16 mouse cellular contexts compared by ENCODE assay signal in genomic region chr4:122962751-122963150, GRCm38 (mm10). TPM values are rescaled to one million over a fixed set of nuclear protein-coding genes. Genes with fewer than 3 reads are reported as not detected.
DNase-seq lines count a peak whose midpoint lies in the region; ATAC-seq and TF ChIP-seq lines count a peak whose summit lies in the region.
"Had no signal": no experiment of that assay in that cellular context is flagged by ENCODE, and none has a peak within 500 bp of the region (broad histone marks: within the 10 kb centered on the region; RNA-seq: fewer than 3 reads in every experiment).

No protein-coding gene starts in this region.

- H3K36me3 ChIP-seq in forebrain, embryonic 12.5 days (replicated peaks) = peaks cover 11% of the 10 kb centered on the region
- H3K36me3 ChIP-seq in forebrain, embryonic 11.5 days (ENCODE audit: control insufficient read depth, insufficient read depth, low read length) = no peaks in the 10 kb centered on the region
- no peaks in the 10 kb centered on the region for H3K36me3 ChIP-seq in lung, embryonic 14.5 days (ENCODE audit: insufficient read depth)
- 0 out of 2 replicates have a peak, but pooled peaks cover 5% of the 10 kb centered on the region for H3K36me3 ChIP-seq in midbrain, embryonic 12.5 days
- no peaks in the 10 kb centered on the region for H3K36me3 ChIP-seq in stomach, postnatal 0 days (ENCODE audit: control insufficient read depth, insufficient read depth, low read length)
- H3K36me3 ChIP-seq: G1E; hindbrain, embryonic 15.5 days; limb, embryonic 15.5 days had no signal

- no peak overlapping the region for H3K4me2 ChIP-seq in forebrain, embryonic 12.5 days
- H3K4me2 ChIP-seq in forebrain, embryonic 11.5 days (ENCODE audit: low read depth, low read length, severe bottlenecking) = no peak overlapping the region
- H3K4me2 ChIP-seq in lung, embryonic 14.5 days = no peak overlapping the region
- no peak overlapping the region for H3K4me2 ChIP-seq in midbrain, embryonic 12.5 days (replicated peaks)
- no peak overlapping the region for H3K4me2 ChIP-seq in stomach, postnatal 0 days (replicated peaks; ENCODE audit: low read depth)
- H3K4me2 ChIP-seq: hindbrain, embryonic 15.5 days; limb, embryonic 15.5 days had no signal

- H3K9ac ChIP-seq in forebrain, embryonic 12.5 days = no peak overlapping the region
- H3K9ac ChIP-seq in forebrain, embryonic 11.5 days (ENCODE audit: low read length) = no peak overlapping the region
- H3K9ac ChIP-seq in lung, embryonic 14.5 days = no peak overlapping the region
- H3K9ac ChIP-seq in midbrain, embryonic 12.5 days (replicated peaks) = 0 out of 2 replicates have a peak overlapping the region, but pooled peaks have one; percentile 20
- H3K9ac ChIP-seq in stomach, postnatal 0 days (ENCODE audit: low read length) = no peak overlapping the region
- H3K9ac ChIP-seq: hindbrain, embryonic 15.5 days; limb, embryonic 15.5 days had no signal

- no peak for ATAC-seq in forebrain, embryonic 12.5 days (ENCODE audit: low FRiP score)
- ATAC-seq in forebrain, embryonic 11.5 days (replicated peaks; ENCODE audit: low FRiP score) = no peak
- ATAC-seq in lung, embryonic 14.5 days (ENCODE audit: insufficient read depth) = no peak
- ATAC-seq in midbrain, embryonic 12.5 days (ENCODE audit: low FRiP score, low read depth) = peak; percentile 39; the same call in 1 of the 2 replicates
- ATAC-seq in stomach, postnatal 0 days (ENCODE audit: low FRiP score, low TSS enrichment) = peak; percentile 69; the same call in 1 of the 2 replicates
- ATAC-seq: lung, postnatal 0 days had no signal

- WGBS in forebrain, embryonic 12.5 days = 33% methylated on average over 8 of the region's 8 CpGs
- 36% methylated on average over 8 of the region's 8 CpGs for WGBS in forebrain, embryonic 11.5 days
- WGBS in lung, embryonic 14.5 days = 33% methylated on average over 8 of the region's 8 CpGs
- 28% methylated on average over 8 of the region's 8 CpGs for WGBS in midbrain, embryonic 12.5 days
- WGBS in stomach, postnatal 0 days = 46% methylated on average over 8 of the region's 8 CpGs

- no peak for DNase-seq in forebrain, embryonic 11.5 days (ENCODE audit: low spot score)
- peak; percentile 69 for DNase-seq in lung, embryonic 14.5 days
- DNase-seq in lung, postnatal 36 days = no peak
- DNase-seq in stomach, postnatal 0 days (ENCODE audit: low spot score) = peak; percentile 64
- DNase-seq in urinary bladder, postnatal 36 days (ENCODE audit: low spot score in 2 of 2) = no peak
- no peak for DNase-seq in natural killer cell, adult 2 months (ENCODE audit: low spot score in 2 of 2)
- DNase-seq: adrenal gland, adult 8-10 months; cerebellum, adult 11 months; gastrocnemius, postnatal 14 days; thymus, adult 18-20 months had no signal

- no peaks in the 10 kb centered on the region for H3K9me3 ChIP-seq in forebrain, embryonic 12.5 days
- H3K9me3 ChIP-seq in forebrain, embryonic 11.5 days (ENCODE audit: control insufficient read depth, low read length) = no peaks in the 10 kb centered on the region
- H3K9me3 ChIP-seq in lung, embryonic 14.5 days (ENCODE audit: low read depth, low read length) = no peaks in the 10 kb centered on the region
- H3K9me3 ChIP-seq in midbrain, embryonic 12.5 days = no peaks in the 10 kb centered on the region
- no peaks in the 10 kb centered on the region for H3K9me3 ChIP-seq in stomach, postnatal 0 days (ENCODE audit: control insufficient read depth, low read length)
- H3K9me3 ChIP-seq: G1E; hindbrain, embryonic 15.5 days; limb, embryonic 15.5 days had no signal

- peaks cover 41% of the 10 kb centered on the region for H3K4me1 ChIP-seq in forebrain, embryonic 12.5 days
- H3K4me1 ChIP-seq in forebrain, embryonic 11.5 days (replicated peaks; ENCODE audit: control insufficient read depth, insufficient read depth, low read length) = peaks cover 28% of the 10 kb centered on the region
- H3K4me1 ChIP-seq in lung, embryonic 14.5 days (ENCODE audit: insufficient read depth) = peaks cover 10% of the 10 kb centered on the region
- H3K4me1 ChIP-seq in midbrain, embryonic 12.5 days = peaks cover 33% of the 10 kb centered on the region
- peaks cover 6% of the 10 kb centered on the region; the same call in 1 of the 2 replicates for H3K4me1 ChIP-seq in stomach, postnatal 0 days (replicated peaks; ENCODE audit: control insufficient read depth, insufficient read depth)

- TF ChIP-seq CTCF in lung, embryonic 14.5 days (IDR thresholded peaks at IDR 0.05; ENCODE audit: low read depth) = no peak
- no peak for TF ChIP-seq CTCF in stomach, postnatal 0 days (IDR thresholded peaks at IDR 0.05; ENCODE audit: low read depth)

- H3K27ac ChIP-seq in forebrain, embryonic 12.5 days = peak overlapping the region; percentile 46
- H3K27ac ChIP-seq in forebrain, embryonic 11.5 days (ENCODE audit: low read depth, low read length) = no peak overlapping the region
- no peak overlapping the region for H3K27ac ChIP-seq in lung, embryonic 14.5 days (ENCODE audit: low read depth)
- peak overlapping the region; percentile 7; the same call in 1 of the 2 replicates for H3K27ac ChIP-seq in midbrain, embryonic 12.5 days (replicated peaks)
- H3K27ac ChIP-seq in stomach, postnatal 0 days (replicated peaks) = no peak overlapping the region
- H3K27ac ChIP-seq: hindbrain, embryonic 15.5 days; limb, embryonic 15.5 days had no signal

- no peak for TF ChIP-seq EP300 in stomach, postnatal 0 days (optimal IDR thresholded peaks at IDR 0.05)

- no peak overlapping the region for H3K4me3 ChIP-seq in forebrain, embryonic 12.5 days (replicated peaks)
- H3K4me3 ChIP-seq in forebrain, embryonic 11.5 days (ENCODE audit: low read depth, low read length) = no peak overlapping the region
- no peak overlapping the region for H3K4me3 ChIP-seq in lung, embryonic 14.5 days (ENCODE audit: low read depth, low read length)
- no peak overlapping the region for H3K4me3 ChIP-seq in midbrain, embryonic 12.5 days
- H3K4me3 ChIP-seq in stomach, postnatal 0 days (ENCODE audit: low read depth, low read length) = no peak overlapping the region
- H3K4me3 ChIP-seq: hindbrain, embryonic 15.5 days; limb, embryonic 15.5 days had no signal

- H3K27me3 ChIP-seq in forebrain, embryonic 12.5 days = 0 out of 2 replicates have a peak, but pooled peaks cover 7% of the 10 kb centered on the region
- H3K27me3 ChIP-seq in forebrain, embryonic 11.5 days (ENCODE audit: control insufficient read depth, insufficient read depth, low read length) = no peaks in the 10 kb centered on the region
- H3K27me3 ChIP-seq in lung, embryonic 14.5 days (ENCODE audit: insufficient read depth, low read length) = peaks cover 40% of the 10 kb centered on the region
- peaks cover 10% of the 10 kb centered on the region for H3K27me3 ChIP-seq in midbrain, embryonic 12.5 days
- no peaks in the 10 kb centered on the region for H3K27me3 ChIP-seq in stomach, postnatal 0 days (ENCODE audit: control insufficient read depth, insufficient read depth, low read length)

RNA-seq across cellular contexts. Expression of gene Mfsd2a, which starts 1.8 kb away (rescaled TPM):
- polyA plus RNA-seq in forebrain, embryonic 12.5 days (2016; fragmentation: Nextera tagmentation; extraction: Ambion mirVana) = 21.7 TPM in 2 replicates
- 22.5 TPM in 2 replicates for polyA plus RNA-seq in forebrain, embryonic 11.5 days (2014; fragmentation: Nextera tagmentation; extraction: Ambion mirVana)
- 1.1 and 1.4 TPM in 2 replicates for polyA plus RNA-seq in lung, embryonic 14.5 days (2014; fragmentation: Nextera tagmentation; extraction: Ambion mirVana)
- 25.7 TPM in 2 replicates for polyA plus RNA-seq in midbrain, embryonic 12.5 days (2016; fragmentation: Nextera tagmentation; extraction: Ambion mirVana)
- polyA plus RNA-seq in stomach, postnatal 0 days (2015; fragmentation: Nextera tagmentation; extraction: Ambion mirVana) = 6.8 and 7.1 TPM in 2 replicates
- polyA plus RNA-seq: G1E had no signal

RNA-seq across cellular contexts. Expression of gene Mycl, which starts 32.7 kb away (rescaled TPM):
- 84.0 and 84.3 TPM in 2 replicates for polyA plus RNA-seq in forebrain, embryonic 12.5 days (2016; fragmentation: Nextera tagmentation; extraction: Ambion mirVana)
- 66.8 and 69.5 TPM in 2 replicates for polyA plus RNA-seq in forebrain, embryonic 11.5 days (2014; fragmentation: Nextera tagmentation; extraction: Ambion mirVana)
- 15.2 and 16.5 TPM in 2 replicates for polyA plus RNA-seq in lung, embryonic 14.5 days (2014; fragmentation: Nextera tagmentation; extraction: Ambion mirVana)
- 130 and 140 TPM in 2 replicates for polyA plus RNA-seq in midbrain, embryonic 12.5 days (2016; fragmentation: Nextera tagmentation; extraction: Ambion mirVana)
- 14.2 and 17.4 TPM in 2 replicates for polyA plus RNA-seq in stomach, postnatal 0 days (2015; fragmentation: Nextera tagmentation; extraction: Ambion mirVana)
- polyA plus RNA-seq: G1E had no signal

RNA-seq across cellular contexts. Expression of gene Trit1, which starts 53.6 kb away (rescaled TPM):
- polyA plus RNA-seq in forebrain, embryonic 12.5 days (2016; fragmentation: Nextera tagmentation; extraction: Ambion mirVana) = 29.3 and 29.7 TPM in 2 replicates
- polyA plus RNA-seq in forebrain, embryonic 11.5 days (2014; fragmentation: Nextera tagmentation; extraction: Ambion mirVana) = 21.6 and 24.4 TPM in 2 replicates
- polyA plus RNA-seq in lung, embryonic 14.5 days (2014; fragmentation: Nextera tagmentation; extraction: Ambion mirVana) = 16.4 and 20.9 TPM in 2 replicates
- 29.3 and 30.0 TPM in 2 replicates for polyA plus RNA-seq in midbrain, embryonic 12.5 days (2016; fragmentation: Nextera tagmentation; extraction: Ambion mirVana)
- polyA plus RNA-seq in stomach, postnatal 0 days (2015; fragmentation: Nextera tagmentation; extraction: Ambion mirVana) = 11.6 and 12.0 TPM in 2 replicates

Comparison
In these comparisons a context has a peak if more than half of its experiments do, and no peak if none do; other contexts are left out.
1. H3K27ac ChIP-seq: peak in forebrain, embryonic 12.5 days (single experiment) and midbrain, embryonic 12.5 days (single experiment); none in forebrain, embryonic 11.5 days (single experiment), lung, embryonic 14.5 days (single experiment) and stomach, postnatal 0 days (single experiment).
2. DNase-seq: peak in lung, embryonic 14.5 days (single experiment) and stomach, postnatal 0 days (single experiment); none in forebrain, embryonic 11.5 days (single experiment), lung, postnatal 36 days (single experiment), urinary bladder, postnatal 36 days (0 of 2) and natural killer cell, adult 2 months (0 of 2).
3. ATAC-seq: peak in midbrain, embryonic 12.5 days (single experiment) and stomach, postnatal 0 days (single experiment); none in forebrain, embryonic 12.5 days (single experiment), forebrain, embryonic 11.5 days (single experiment) and lung, embryonic 14.5 days (single experiment).